In genomic region chr6:116135971-116136632, GRCm38 (mm10) we compare ENCODE assay signal across 8 mouse cellular contexts. TPM values are rescaled to one million over a fixed set of nuclear protein-coding genes. Genes with fewer than 3 reads are reported as not detected.
A peak's percentile ranks its signal among the peaks of the same experiment; 100 is the strongest.
DNase-seq lines count a peak whose midpoint lies in the region; ATAC-seq lines count a peak whose summit lies in the region.

No protein-coding gene starts in this region.

- intact Hi-C loops in left cerebral cortex, postnatal 25 days (cut with DNase I): loop anchor here (5.0 kb wide), 2 partner anchors 56 to 234 kb away; partner anchors contain the start of gene Tmcc1

- ATAC-seq in inflammation-experienced regulatory T-cells, adult 6 months: peak; percentile 60
- ATAC-seq in erythroblast, adult 5-6 weeks (replicated peaks; ENCODE audit: low FRiP score, poor library complexity, severe bottlenecking): no peak

- peak; percentile 30 to 70 for DNase-seq in adrenal gland, adult (ENCODE audit: inconsistent age in 2 of 2, low spot score in 1 of 2)
- DNase-seq in adrenal gland, adult 18-20 months (ENCODE audit: low spot score in 2 of 2): no peak
- DNase-seq in left cerebral cortex, postnatal 25 days (ENCODE audit: low spot score in 2 of 2): peak; percentile 45 to 55
- no peak for DNase-seq in left cerebral cortex, adult 8-10 months (ENCODE audit: low spot score in 2 of 2)
- peak; percentile 79 for DNase-seq in brain, adult 2 months (ENCODE audit: low read depth, low spot score)
- DNase-seq in lung, postnatal 36 days: peak; percentile 64

RNA-seq across cellular contexts. Expression of gene Tmcc1, which starts 57.2 kb away (rescaled TPM):
- 10 to 100 TPM; 23.7 to 30.7 TPM for total RNA-seq in adrenal gland, adult 18-20 months (2021)
- 10 to 100 TPM; 70.3 to 80.1 TPM for total RNA-seq in left cerebral cortex, postnatal 25 days (2021)
- 10 to 100 TPM; 65.1 to 76.5 (median 75.6) TPM for total RNA-seq in left cerebral cortex, adult 8-10 months (2022)
- polyA plus RNA-seq in inflammation-experienced regulatory T-cells, adult 6 months (2017; shearing (Covaris generic)): 10 to 100 TPM; 12.9 to 43.8 (median 31.4) TPM
- 15.5 and 18.3 TPM in 2 replicates for total RNA-seq in erythroblast, adult 5-6 weeks (2015; ENCODE audit: low replicate concordance)
- 10.7 and 14.7 TPM in 2 replicates for total RNA-seq in erythroblast, adult 5-6 weeks (2017; ENCODE audit: low replicate concordance)

Comparison
In these comparisons a context has a peak if more than half of its experiments do, and no peak if none do; other contexts are left out.
1. DNase-seq: peak in adrenal gland, adult (2 of 2), left cerebral cortex, postnatal 25 days (2 of 2), brain, adult 2 months (single experiment) and lung, postnatal 36 days (single experiment); none in adrenal gland, adult 18-20 months (0 of 2) and left cerebral cortex, adult 8-10 months (0 of 2).